Mouse (Mus musculus) left cerebral cortex, adult 18-20 months (tissue): ENCODE measurements at regions not wholly inside any gene's neighbourhood (a gene's known extent, or its start where the extent isn't known, plus 50 kb on each side); places are given as distances from the start of the nearest gene placed in this dataset.

Source experiments
- DNase-seq, 2 experiments: peaks; one replicate each; pipeline ENCODE4 v3.0.0; 2021 to 2022; ENCODE audit warnings: low spot score in 2 of 2, mixed read lengths in 1 of 2

DNA sequence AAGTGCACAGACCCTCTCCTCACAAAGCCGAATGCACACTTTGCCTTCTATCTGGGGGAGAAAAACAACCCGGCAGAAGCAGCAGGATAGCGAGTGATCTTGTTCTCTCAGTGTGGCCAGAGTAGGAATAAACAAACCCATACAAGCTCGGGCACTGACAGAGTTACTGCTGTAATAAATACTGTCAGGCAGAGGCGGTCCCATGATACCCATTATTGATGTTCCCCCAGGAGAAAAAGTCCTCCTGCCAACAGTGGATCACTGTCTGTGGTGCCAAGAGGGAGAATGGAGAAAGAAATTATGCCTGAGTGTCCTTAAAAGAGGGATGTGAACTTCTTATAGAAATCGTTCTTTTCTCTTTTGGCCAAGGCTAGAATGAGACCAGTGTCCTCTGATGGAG, 200.2 kb downstream of the Adra2a start:
- no peak for DNase-seq

DNA sequence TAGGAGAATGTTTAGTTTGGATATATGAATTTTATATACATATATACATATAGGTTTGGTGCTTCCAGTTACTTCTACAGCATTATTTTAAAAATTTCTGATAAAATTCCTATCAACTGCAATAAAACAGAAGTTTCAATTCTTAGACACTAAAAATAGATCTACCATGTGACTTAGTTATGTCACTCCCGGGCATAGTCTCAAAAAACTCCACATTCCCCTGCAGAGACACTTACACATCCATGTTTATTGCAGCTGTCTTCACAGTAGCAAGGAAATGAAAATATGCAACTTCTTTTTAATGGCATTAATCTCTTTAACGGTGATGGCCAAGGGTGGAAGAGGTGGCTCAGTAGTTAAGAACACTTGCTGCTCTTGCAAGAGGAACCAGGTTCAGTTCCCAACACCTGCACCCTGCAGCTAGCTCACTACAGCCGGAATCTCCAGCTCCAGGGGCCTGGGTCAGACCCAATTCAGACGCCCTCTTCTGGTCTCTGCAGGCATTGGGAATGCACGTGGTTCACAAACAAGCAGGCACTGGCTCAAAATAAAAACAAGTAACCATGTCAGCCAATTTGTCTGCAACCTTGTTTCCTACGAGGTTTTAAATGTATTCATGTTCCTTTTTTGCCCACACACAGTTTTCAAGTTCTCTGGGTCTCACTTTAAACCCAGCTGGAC, 204.4 kb downstream of the Adra2a start:
- DNase-seq = no peak

DNA sequence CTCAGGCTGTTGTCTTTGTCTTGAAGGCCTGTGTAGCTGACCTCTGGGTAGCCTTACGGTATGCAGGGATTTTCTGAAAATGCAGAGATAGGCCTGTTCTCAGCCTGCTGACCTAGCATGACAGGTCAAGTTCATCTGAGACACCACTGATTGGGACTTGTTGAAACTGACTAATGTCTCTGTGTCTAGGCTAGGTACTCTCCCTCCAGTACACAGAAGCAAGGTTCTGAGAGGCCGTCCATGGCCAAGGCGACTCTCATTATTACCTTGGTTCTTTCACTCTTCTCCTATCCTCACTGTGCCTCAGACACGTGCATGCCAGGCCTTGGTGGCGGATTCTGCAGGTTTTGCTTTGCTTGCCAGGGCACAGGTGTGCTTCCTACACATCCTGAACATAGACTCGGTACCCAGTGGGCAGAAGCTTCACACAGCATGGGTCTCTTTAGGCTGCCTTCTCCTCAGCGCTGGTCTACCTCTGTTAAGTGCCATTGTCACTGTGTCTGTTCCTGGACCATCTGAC, 208.3 kb downstream of the Adra2a start:
- no peak for DNase-seq

DNA sequence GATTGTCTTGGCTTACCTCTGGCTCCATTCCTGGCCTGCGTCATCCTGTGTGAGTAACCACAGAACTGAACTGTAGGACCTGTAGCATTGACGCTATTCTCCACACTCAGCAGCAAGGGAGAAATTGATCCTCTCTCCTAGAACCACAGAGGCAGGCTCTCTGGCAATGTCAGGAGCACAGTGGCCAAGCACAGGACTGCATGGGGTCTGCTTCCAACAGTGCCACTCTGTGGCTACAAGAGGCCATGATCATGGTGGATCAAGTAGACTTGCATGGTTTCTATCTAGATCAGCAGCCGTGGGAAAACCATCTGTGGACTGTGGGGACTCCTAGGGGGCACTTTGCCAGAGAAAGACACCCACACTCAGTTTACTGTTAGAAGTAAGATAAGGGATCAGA, 213.9 kb downstream of the Adra2a start:
- DNase-seq = no peak

DNA sequence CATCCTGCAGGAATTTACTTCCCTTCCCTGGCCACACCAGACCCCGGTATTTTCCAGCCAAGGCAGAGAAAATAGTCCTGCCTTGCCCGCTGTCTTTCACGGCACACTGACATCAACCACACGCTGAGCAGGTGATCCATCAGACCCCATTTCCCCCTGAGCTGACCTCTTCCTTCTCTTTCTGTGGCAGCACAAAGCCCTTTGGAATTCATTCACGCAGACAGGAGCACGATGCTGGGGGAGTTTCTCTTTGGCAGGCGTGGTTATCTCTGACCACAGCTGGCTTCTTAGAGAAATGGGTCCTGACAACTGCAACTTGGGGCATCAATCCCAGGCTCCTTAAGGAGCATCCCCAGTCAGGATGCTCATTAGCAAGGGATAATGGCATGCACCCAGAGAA, 215.2 kb downstream of the Adra2a start:
- DNase-seq = no peak

DNA sequence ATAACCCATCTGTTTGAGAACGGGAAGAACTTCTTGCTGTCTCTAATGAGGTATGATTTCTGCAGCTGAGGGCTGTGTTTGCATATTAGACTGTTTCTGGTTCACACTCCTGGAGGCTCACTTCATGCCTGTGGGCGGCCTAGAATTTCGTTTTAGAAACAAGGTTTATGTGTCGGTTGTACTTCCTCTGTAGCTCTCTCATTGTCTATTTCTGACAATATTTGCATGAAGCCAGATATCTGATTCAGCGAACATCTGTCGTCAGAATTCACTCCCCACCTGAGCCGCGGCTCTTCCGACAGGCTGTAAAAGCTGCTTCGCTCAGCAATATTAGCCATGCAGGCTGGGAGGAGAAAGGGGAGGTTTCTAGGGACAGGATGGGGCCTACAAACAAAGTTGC, 233.4 kb downstream of the Adra2a start:
- DNase-seq = peak; percentile 39 to 57

DNA sequence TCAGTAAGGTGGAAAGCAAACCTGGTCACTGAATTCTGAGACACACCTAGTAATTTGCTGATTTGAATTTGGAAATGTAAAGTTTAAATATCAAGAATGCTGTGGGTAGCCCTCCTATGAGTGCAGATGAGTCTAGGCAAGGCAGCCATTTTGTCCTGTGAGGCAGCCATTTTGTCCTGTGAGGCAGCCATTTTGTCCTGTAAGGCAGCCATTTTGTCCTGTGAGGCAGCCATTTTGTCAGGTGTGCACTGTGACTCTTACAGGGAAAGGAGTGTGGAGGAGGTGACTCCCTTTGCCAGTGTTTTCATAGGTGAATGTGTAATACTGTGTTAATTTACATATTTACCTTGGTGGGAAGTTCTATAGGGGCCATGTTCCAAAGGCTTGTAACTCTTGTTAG, 241.5 kb downstream of the Adra2a start:
- DNase-seq = no peak

DNA sequence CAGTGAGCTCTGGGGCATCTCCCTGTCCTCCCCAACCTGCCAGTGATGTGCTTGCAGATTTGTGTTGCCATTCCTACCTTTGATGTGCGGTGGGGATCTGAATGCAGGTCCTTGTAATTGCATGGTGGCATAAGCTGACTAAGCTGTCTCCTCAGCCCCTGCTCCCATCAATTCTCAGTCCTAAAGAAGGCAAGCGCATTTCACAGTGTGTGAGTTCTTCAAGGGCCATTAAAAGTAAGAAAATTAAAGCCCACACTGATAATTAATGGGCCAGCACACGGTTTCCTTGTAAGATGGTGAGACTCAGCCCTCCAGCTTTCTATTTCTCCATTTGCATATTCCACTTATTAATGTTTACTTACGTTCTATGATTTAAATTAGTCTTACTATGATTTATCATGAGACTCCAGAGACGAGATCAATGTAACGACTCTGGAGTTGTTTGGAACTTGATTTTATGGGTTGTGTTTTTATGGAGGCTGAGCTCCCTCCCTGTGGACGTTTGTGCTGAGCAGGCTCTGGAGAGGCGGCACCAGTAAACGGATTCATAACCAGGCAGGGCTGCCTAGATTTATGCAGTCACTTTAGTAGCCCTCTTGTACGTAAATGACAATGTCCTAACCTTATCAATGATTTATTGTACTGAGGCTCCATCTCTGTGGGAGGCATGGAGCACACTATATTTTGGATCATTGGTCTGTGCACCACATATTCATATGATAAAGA, 253.9 kb downstream of the Adra2a start:
- DNase-seq = no peak

DNA sequence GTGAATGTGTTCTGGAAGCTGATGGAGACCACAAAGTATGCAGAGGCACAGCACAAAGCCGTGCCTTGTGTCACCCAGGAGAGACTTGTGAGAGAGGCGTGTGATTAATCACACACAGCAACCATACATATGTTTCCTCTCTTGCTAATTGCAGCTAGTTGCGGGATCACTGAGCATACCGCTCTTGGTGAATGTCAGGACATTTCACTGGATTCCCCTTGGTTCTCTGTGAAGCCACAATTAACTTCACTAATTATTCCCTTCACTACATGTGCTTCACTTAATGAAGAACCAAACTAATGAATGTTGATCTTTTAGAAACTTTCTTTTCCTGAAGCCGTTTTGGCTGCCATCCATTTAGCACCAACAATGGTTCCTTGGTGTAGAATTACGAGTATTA, 267.3 kb downstream of the Adra2a start:
- no peak for DNase-seq

DNA sequence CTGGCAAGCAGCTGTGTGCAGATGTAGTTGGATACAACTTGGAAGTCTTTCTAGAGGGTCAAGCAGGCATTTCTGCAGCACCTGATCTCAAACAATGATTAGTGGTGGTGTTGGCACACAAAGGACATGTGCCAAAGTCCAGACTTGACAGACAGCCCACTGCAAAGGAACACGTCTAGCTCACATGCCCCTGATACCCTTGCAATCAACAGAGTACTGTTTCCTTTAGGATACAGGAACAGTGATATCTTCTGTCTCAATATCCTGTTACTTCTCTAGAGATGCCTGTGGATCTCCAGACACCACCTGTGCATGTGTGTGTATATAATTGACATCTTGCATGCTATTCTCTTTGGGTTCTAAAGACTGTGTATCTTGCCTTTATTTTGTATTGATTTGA, 267.8 kb downstream of the Adra2a start:
- DNase-seq = no peak

DNA sequence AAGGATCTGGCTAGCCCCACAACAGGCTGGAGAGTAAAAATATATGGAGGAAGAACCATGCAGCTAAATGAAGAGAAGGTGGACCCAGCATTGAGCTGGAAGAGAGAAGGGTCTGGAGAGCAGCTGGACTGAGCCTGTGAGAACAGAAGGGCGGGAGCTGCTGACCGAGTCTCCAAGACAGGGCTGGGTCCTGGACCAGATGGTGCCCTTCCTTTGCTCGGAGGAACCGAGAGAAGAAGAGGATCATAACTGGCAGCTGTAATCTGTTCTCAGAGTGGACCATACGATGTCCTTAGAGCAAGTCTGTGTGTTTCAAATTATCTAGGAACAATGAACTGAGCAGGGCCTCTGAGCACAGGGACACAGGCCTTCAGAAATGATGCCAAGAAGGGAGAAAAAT, 279.3 kb downstream of the Adra2a start:
- DNase-seq = no peak

DNA sequence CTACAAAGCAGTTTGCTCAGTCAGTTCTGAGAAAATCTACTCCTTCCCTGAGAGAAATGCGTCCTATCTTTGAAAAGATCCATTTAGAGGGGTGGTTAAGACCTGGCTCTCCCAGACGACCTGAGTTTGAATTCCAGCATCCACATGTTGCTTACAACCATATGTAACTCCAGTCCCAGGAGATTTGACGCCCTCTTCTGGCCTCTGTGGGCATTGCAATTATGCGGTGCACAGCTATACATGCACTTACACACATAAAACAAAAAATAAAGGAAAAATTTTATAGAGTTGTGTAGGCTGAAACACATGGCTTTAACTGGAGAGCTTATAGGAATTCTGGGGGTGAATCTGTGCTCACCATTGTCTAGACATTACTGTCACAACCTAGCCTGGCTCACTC, 281.0 kb downstream of the Adra2a start:
- no peak for DNase-seq

DNA sequence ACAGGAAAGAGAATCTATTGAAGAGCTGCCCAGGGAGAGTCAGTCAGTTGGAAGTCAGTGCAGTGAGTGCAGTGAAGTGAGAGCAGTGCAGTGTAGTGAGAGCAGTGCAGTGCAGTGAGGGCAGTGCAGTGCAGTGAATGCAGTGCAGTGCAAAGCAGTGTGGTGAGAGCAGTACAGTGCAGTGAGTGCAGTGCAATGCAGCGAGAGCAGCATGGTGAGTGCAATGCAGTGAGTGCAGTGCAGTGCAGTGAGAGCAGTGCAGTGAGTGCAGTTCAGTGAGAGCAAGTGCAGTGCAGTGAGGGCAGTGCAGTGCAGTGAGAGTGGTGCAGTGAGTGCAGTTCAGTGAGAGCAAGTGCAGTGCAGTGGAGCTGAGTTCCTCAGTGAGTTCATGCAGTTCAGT, 288.2 kb downstream of the Adra2a start:
- DNase-seq = no peak

DNA sequence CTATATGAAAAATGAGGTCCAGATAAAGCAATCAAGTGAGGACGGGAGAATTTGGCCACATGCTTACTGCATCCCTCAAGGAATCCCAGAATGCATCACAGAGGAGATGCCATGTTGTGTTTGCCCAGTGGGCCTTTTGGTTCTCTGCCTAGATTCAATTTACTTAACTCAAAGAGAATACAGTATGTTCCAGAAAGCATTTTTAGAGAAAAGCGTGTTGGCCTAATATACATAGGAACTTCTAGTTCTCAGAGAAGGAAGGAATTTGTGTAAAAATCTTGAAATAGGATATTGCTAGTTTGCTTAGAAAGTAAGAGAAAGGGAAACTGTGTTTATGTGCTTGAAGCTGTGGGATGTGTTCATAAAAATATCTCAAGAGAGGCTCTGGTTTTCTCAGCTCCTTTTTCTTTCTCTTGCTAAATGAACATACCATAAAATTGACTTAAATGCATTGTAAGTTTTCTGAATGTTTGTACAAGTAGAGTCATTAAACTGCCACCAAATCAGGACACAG, 296.9 kb downstream of the Adra2a start:
- no peak for DNase-seq

DNA sequence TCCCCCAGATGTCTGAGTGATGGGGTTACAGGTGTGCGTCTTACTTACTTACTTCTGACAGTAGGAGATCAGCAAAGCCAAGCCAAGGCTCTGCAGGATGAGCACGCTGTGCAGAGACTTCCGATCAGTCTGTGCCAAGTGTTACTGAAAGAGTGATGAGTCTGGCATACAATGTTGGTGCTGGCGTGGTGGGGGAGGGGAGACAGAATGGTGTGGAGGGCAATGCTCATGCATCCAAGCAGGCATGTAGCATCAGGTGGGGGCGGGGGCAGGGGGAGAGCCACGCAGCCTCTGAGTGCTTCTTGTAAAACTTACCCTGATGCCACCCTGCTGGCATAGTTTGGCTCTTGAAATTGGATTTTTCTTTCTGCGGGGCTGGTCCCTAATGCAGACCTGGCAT, 315.8 kb downstream of the Adra2a start:
- DNase-seq = no peak

DNA sequence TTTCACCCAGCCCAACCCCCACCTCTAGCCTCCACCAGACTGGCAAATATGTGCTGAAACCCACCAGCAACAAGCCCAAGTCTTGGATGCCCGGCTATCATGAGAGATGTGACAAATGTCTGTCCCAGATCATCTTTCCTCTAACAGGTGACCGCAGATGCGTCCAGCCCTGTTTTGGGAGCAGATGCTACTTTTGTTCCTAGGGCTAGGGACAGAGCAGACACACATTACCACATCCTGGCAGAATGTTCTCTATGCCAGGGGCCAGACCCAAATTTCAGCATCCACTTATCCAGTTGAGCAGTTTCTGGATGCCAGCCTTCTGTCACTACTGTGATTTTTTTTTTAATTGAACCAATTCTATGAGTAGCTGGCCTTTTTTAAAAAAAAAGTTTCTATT, 316.7 kb downstream of the Adra2a start:
- no peak for DNase-seq

DNA sequence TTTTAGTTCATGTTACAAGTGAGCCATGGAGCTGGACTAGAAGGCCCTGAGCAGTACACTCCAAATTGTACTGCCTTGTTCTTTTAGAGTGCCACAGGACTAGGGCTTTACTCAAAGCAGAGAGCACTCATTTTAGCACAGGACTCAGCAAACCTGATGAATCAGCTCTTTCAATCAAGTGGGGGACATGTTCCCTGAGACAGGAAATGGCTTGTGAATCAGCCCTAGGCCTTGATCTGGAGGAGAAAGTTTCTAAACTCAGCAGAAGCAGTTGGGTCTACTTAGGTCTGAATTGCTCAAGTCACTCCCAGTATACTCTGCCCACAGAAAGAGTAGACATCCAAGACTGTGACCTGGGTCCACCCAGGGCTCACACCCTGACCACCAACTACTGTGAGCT, 341.1 kb downstream of the Adra2a start:
- DNase-seq = no peak

DNA sequence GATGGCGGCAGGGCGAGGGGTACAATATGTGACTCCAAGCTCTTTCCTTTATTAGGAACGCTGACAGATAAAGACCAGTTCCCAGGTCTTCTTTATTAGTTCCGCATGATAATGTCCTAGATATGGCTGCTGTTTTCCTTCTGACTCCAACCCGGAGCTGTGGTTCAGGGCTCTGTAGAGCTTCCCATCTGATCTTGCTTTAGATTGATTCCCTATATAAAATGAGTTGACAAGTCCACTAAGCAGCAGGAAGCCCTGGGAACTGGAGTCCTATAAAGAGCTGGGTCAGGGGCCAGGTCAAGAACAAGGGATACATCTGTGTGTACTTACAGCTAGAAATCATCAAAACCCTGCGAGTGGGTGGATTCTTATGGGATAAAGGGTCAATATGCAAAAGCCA, 347.5 kb downstream of the Adra2a start:
- no peak for DNase-seq

DNA sequence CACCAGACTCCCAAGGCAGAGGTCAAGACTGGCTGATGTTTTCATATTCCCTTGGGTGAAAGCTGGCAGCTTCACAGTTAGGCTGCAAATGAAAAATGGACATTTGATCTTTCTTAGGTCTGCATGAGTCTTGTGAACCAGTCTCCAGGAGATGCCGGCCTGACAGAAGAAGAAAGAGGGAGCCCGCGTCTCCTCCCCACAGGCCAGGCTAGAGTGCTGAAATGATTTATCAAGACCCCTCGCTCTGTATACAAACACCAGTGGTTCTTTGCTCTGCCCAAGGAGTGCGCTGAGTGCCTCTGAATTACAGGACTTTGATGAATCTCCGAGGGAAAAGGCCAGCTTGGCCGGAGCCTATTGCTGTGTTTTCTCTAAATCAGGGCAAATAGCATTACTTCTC, 355.7 kb downstream of the Adra2a start:
- no peak for DNase-seq

DNA sequence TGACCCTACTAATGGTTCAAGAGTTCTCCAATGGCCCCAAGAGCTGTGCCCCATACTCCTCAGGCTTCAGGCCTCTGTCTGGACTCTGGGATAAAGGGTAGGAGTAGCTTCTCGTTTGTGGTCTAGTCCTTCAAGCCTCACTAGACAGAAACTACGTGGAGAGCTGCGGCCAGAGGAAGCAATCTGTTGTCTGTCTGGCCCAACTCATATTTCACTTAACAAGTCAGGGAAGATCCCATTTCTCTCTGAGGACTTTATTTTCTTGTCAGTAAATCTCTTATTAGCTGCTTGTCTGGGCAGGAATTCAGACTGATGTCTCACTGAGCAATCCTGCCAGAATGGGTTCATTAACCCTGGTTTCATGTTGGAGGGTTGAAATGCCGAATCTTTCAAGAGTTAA, 364.0 kb downstream of the Adra2a start:
- no peak for DNase-seq

DNA sequence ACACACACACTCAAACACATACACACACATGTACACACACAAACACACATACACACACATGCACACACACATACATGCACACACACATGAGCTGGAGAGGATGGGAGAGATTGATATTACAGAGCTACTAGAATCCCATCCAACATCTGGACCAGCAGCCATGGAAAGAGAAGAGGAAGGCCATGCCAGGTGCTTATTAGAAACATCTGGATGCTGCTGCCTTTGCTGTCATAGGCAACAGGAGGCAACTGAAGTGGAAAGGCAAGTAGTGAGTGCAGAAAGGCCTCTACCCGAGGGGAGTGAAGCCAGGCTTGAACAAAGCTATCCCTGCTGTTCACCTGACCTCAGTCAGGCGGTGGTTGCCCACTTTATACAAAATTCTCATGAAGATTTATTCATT, 385.1 kb downstream of the Adra2a start:
- no peak for DNase-seq

DNA sequence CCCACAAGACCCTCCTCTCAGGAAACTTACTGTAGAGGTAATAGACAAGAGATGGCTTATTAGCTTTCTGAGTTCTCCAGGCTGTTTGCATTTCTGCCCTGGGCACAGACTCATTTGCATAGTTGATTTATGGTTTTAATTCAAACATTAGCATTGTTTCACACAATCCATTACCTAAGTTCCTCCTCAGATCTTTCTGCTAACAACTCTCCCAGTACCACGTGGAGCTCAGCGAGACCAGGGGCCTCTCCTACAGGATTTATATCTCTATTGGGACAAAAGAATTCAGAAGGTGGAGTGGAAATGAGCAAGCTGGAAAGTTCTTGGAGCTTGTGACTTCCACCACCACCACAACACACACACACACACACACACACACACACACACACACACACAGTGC, 396.8 kb downstream of the Adra2a start:
- no peak for DNase-seq
